ENCODE assay signal across 27 mouse cellular contexts in the genomic region with DNA sequence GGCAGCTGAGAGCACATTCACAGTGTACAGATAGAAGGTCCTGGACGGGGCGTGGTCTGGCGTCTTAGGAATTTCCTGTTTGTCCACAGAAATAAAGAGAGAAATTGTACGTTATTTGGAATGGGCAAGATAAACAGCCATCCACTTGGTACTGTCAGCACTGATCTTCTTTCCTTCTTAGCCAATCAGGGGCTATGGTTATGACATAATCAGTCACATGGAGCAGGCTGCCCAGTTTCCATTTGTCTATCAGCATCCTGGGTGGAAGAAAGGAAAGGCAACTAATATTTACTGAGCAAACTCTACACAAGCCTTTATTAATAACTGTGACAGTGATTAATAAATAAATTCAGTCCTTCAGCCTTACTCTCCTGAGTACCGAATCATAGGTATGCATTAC. TPM values are rescaled to one million over a fixed set of nuclear protein-coding genes. Genes with fewer than 3 reads are reported as not detected.
"Had no signal": no experiment of that assay in that cellular context is flagged by ENCODE, and none has a peak within 500 bp of the region (broad histone marks: within the 10 kb centered on the region; RNA-seq: fewer than 3 reads in every experiment).

No protein-coding gene starts in this region.

- DNase-seq: gastrocnemius, postnatal 14 days; gastrocnemius, postnatal 36 days; heart, adult 11 months; heart, adult 2 months; heart, postnatal 14 days; heart, postnatal 36 days; kidney, adult 11 months; kidney, adult 2 months; kidney, adult 9 months; kidney, postnatal 25 days; kidney, postnatal 4 days; liver had no signal

- H3K4me2 ChIP-seq: heart, embryonic 11.5 days; heart, embryonic 13.5 days; heart, embryonic 15.5 days; hindbrain, embryonic 13.5 days; hindbrain, embryonic 15.5 days; kidney, embryonic 15.5 days; limb, embryonic 12.5 days; liver, embryonic 11.5 days had no signal

- ATAC-seq: hindbrain, postnatal 0 days; intestine, embryonic 16.5 days had no signal

- H3K27me3 ChIP-seq: heart, embryonic 13.5 days; heart, embryonic 15.5 days; hindbrain, embryonic 13.5 days; hindbrain, embryonic 15.5 days; kidney, embryonic 15.5 days; limb, embryonic 12.5 days had no signal

- H3K4me3 ChIP-seq: heart, adult 2 months; heart, embryonic 13.5 days; heart, embryonic 15.5 days; hindbrain, embryonic 13.5 days; hindbrain, embryonic 15.5 days; kidney, embryonic 15.5 days; layer of hippocampus, adult 2 months; left cerebral cortex, adult 2 months; limb, embryonic 10.5 days; limb, embryonic 12.5 days had no signal

- H3K27ac ChIP-seq: heart, adult 2 months; heart, embryonic 13.5 days; heart, embryonic 15.5 days; hindbrain, embryonic 13.5 days; hindbrain, embryonic 15.5 days; hindbrain, postnatal 0 days; kidney, embryonic 15.5 days; kidney, postnatal 0 days; layer of hippocampus, adult 2 months; left cerebral cortex, adult 2 months; limb, embryonic 10.5 days; limb, embryonic 12.5 days had no signal

- H3K4me1 ChIP-seq: heart, embryonic 15.5 days; hindbrain, embryonic 13.5 days; hindbrain, embryonic 15.5 days; kidney, embryonic 15.5 days; limb, embryonic 10.5 days; limb, embryonic 12.5 days had no signal

- H3K9me3 ChIP-seq: heart, embryonic 13.5 days; heart, embryonic 15.5 days; hindbrain, embryonic 13.5 days; hindbrain, embryonic 15.5 days; kidney, embryonic 15.5 days; limb, embryonic 10.5 days; limb, embryonic 12.5 days had no signal

- H3K9ac ChIP-seq: heart, embryonic 13.5 days; heart, embryonic 15.5 days; hindbrain, embryonic 13.5 days; hindbrain, embryonic 15.5 days; kidney, embryonic 15.5 days; limb, embryonic 12.5 days had no signal

RNA-seq across cellular contexts. Expression of gene Nudt17, which starts 5.9 kb away (rescaled TPM):
- total RNA-seq: hematopoietic stem cell, adult 5-6 weeks had no signal

RNA-seq across cellular contexts. Expression of gene Ankrd35, which starts 44.4 kb away (rescaled TPM):
- total RNA-seq: hematopoietic stem cell, adult 5-6 weeks had no signal
